ENCODE assay signal across 14 mouse cellular contexts in the genomic region with DNA sequence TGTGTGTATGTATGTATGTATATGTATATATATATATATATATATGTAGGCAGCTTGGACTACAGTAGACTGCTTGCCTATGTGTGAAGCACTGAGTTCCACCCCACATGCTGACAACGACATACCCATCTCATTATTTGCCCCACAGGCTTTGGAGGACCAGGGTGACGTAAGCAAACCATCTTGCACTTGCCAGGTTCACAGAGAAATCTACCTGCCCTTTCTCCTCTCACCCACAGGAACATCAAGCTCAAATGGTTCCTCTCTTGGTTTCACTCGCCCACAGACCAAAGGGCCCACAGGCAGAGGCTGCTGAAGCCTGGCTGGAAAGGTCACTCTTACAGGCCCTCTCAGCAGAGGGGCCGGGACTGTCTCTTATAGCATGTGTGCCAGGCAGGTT.
"Had no signal": no experiment of that assay in that cellular context is flagged by ENCODE, and none has a peak within 500 bp of the region (broad histone marks: within the 10 kb centered on the region; RNA-seq: fewer than 3 reads in every experiment).

No protein-coding gene starts in this region.

- ATAC-seq: lung, postnatal 0 days had no signal

- H3K9ac ChIP-seq: limb, embryonic 13.5 days; liver, embryonic 15.5 days; neural tube, embryonic 13.5 days; stomach, embryonic 15.5 days had no signal

- H3K27me3 ChIP-seq: limb, embryonic 13.5 days; liver, embryonic 15.5 days; neural tube, embryonic 13.5 days; stomach, embryonic 15.5 days had no signal

- H3K4me1 ChIP-seq: stomach, embryonic 15.5 days had no signal

- H3K4me2 ChIP-seq: limb, embryonic 13.5 days; liver, embryonic 15.5 days; neural tube, embryonic 13.5 days; stomach, embryonic 15.5 days had no signal

- H3K36me3 ChIP-seq: limb, embryonic 13.5 days; liver, embryonic 15.5 days; midbrain, embryonic 10.5 days; neural tube, embryonic 13.5 days; stomach, embryonic 15.5 days had no signal

- H3K9me3 ChIP-seq: limb, embryonic 13.5 days; liver, embryonic 15.5 days; stomach, embryonic 15.5 days had no signal

- H3K4me3 ChIP-seq: limb, embryonic 13.5 days; liver, embryonic 15.5 days; midbrain, embryonic 10.5 days; neural tube, embryonic 13.5 days; stomach, embryonic 15.5 days had no signal

- DNase-seq: kidney, adult 18-20 months; kidney, postnatal 25 days; layer of hippocampus, postnatal 36 days; lung, adult 2 months; lung, postnatal 36 days; midbrain, embryonic 14.5 days; right cerebral cortex, postnatal 14 days; thymus, postnatal 36 days had no signal

- H3K27ac ChIP-seq: limb, embryonic 13.5 days; liver, embryonic 15.5 days; midbrain, embryonic 10.5 days; neural tube, embryonic 13.5 days; stomach, embryonic 15.5 days had no signal
